Mouse (Mus musculus): ENCODE results near the gene Cyp4a32. TPM values are rescaled to one million over a fixed set of nuclear protein-coding genes. Genes with fewer than 3 reads are reported as not detected.
A peak's percentile ranks its signal among the peaks of the same experiment; 100 is the strongest.
"Not testable (repeated sequence)": the region's sequence is repeated elsewhere in the genome, so short reads cannot be mapped to it uniquely, and the experiment has no call there.

Cyp4a32 gene
- 0.26 TPM in 1 of 2 replicates, not detected in the other for polyA plus RNA-seq (2015; fragmentation: Nextera tagmentation; extraction: Ambion mirVana)

GRCm38 (mm10) chr4:115600611-115601010 is at the start of gene Cyp4a32:
TSS of gene Cyp4a32 (plus strand) at chr4:115600969.
- H3K9ac ChIP-seq; H3K27me3 ChIP-seq; H3K4me2 ChIP-seq; H3K9me3 ChIP-seq (replicated peaks); H3K36me3 ChIP-seq; H3K4me1 ChIP-seq; ATAC-seq (replicated peaks; ENCODE audit: low FRiP score); H3K27ac ChIP-seq; H3K4me3 ChIP-seq (replicated peaks): not testable (repeated sequence)
- WGBS: 93% methylated on average over 8 of the region's 8 CpGs

GRCm38 (mm10) chr4:115552726-115553125 is 48.0 kb upstream of the Cyp4a32 start:
- H3K36me3 ChIP-seq: no peaks in the 10 kb centered on the region
- no peak overlapping the region for H3K4me3 ChIP-seq (replicated peaks)
- no peaks in the 10 kb centered on the region for H3K4me1 ChIP-seq
- no peaks in the 10 kb centered on the region for H3K9me3 ChIP-seq (replicated peaks)
- WGBS: 88% methylated on average over 3 of the region's 3 CpGs
- no peak for ATAC-seq (replicated peaks; ENCODE audit: low FRiP score)
- no peaks in the 10 kb centered on the region for H3K27me3 ChIP-seq
- H3K4me2 ChIP-seq: no peak overlapping the region
- no peak overlapping the region for H3K9ac ChIP-seq
- H3K27ac ChIP-seq: no peak overlapping the region

GRCm38 (mm10) chr4:115555513-115555912 is 45.3 kb upstream of the Cyp4a32 start:
- Histone ChIP-seq H3K4me1 (no peaks in the 10 kb centered on the region), H3K4me2 (no peak overlapping the region), H3K4me3 (replicated peaks) (no peak overlapping the region), H3K27ac (no peak overlapping the region), H3K36me3 (no peaks in the 10 kb centered on the region), H3K9me3 (replicated peaks) (no peaks in the 10 kb centered on the region), H3K9ac (no peak overlapping the region), H3K27me3 (no peaks in the 10 kb centered on the region)
- 64% methylated on average over 2 of the region's 2 CpGs for WGBS
- ATAC-seq (replicated peaks; ENCODE audit: low FRiP score): no peak

GRCm38 (mm10) chr4:115557861-115558561 is 42.8 kb upstream of the Cyp4a32 start:
- Histone ChIP-seq H3K36me3 (no peaks in the 10 kb centered on the region), H3K4me1 (no peaks in the 10 kb centered on the region), H3K9ac (no peak overlapping the region), H3K4me2 (no peak overlapping the region), H3K9me3 (replicated peaks) (no peaks in the 10 kb centered on the region), H3K4me3 (replicated peaks) (no peak overlapping the region), H3K27ac (no peak overlapping the region), H3K27me3 (no peaks in the 10 kb centered on the region)
- ATAC-seq (replicated peaks; ENCODE audit: low FRiP score): no peak
- 62% methylated on average over 4 of the region's 4 CpGs for WGBS

GRCm38 (mm10) chr4:115561236-115561635 is 39.5 kb upstream of the Cyp4a32 start:
- H3K9ac ChIP-seq; H3K9me3 ChIP-seq (replicated peaks); H3K4me3 ChIP-seq (replicated peaks); H3K4me2 ChIP-seq; ATAC-seq (replicated peaks; ENCODE audit: low FRiP score); H3K27ac ChIP-seq; H3K36me3 ChIP-seq; H3K27me3 ChIP-seq; H3K4me1 ChIP-seq: not testable (repeated sequence)
- WGBS: 56% methylated on average over 5 of the region's 5 CpGs

- no peak within 1 kb of the TSS for H3K9ac ChIP-seq
- no peaks in the 10 kb centered on the region for H3K4me1 ChIP-seq
- H3K4me2 ChIP-seq: no peak within 1 kb of the TSS
- H3K27me3 ChIP-seq: no peaks in the 10 kb centered on the region
- H3K9me3 ChIP-seq (replicated peaks): no peaks in the 10 kb centered on the region
- H3K4me3 ChIP-seq (replicated peaks): peak within 1 kb of the TSS; percentile 14; the same call in 1 of the 2 replicates
- H3K36me3 ChIP-seq: no peaks in the 10 kb centered on the region
- 84% methylated on average over 3 of the region's 3 CpGs for WGBS
- no peak for ATAC-seq (replicated peaks; ENCODE audit: low FRiP score)
- H3K27ac ChIP-seq: no peak within 1 kb of the TSS
Observed at GRCm38 (mm10) chr4:115563401-115563800, 37.4 kb upstream of the Cyp4a32 start, which contains the start of gene Cyp4a31. TSS of gene Cyp4a31 (plus strand) at chr4:115563649.

GRCm38 (mm10) chr4:115564469-115565225 is 36.1 kb upstream of the Cyp4a32 start:
- not testable (repeated sequence) for H3K4me3 ChIP-seq (replicated peaks); H3K4me2 ChIP-seq; H3K9ac ChIP-seq; H3K9me3 ChIP-seq (replicated peaks); H3K36me3 ChIP-seq; H3K27ac ChIP-seq; H3K4me1 ChIP-seq; H3K27me3 ChIP-seq; ATAC-seq (replicated peaks; ENCODE audit: low FRiP score)
- 79% methylated on average over 6 of the region's 6 CpGs for WGBS

GRCm38 (mm10) chr4:115575255-115575654 is 25.5 kb upstream of the Cyp4a32 start:
- no peak for ATAC-seq (replicated peaks; ENCODE audit: low FRiP score)
- H3K27ac ChIP-seq: no peak overlapping the region
- H3K27me3 ChIP-seq: no peaks in the 10 kb centered on the region
- H3K36me3 ChIP-seq: no peaks in the 10 kb centered on the region
- H3K4me3 ChIP-seq (replicated peaks): no peak overlapping the region
- H3K9ac ChIP-seq: no peak overlapping the region
- H3K4me1 ChIP-seq: no peaks in the 10 kb centered on the region
- H3K4me2 ChIP-seq: no peak overlapping the region
- no peaks in the 10 kb centered on the region for H3K9me3 ChIP-seq (replicated peaks)
- 81% methylated on average over 3 of the region's 3 CpGs for WGBS

- WGBS: 84% methylated on average over 2 of the region's 2 CpGs
- no peak overlapping the region for H3K27ac ChIP-seq
- no peaks in the 10 kb centered on the region for H3K4me1 ChIP-seq
- no peak overlapping the region for H3K9ac ChIP-seq
- H3K4me2 ChIP-seq: no peak overlapping the region
- H3K9me3 ChIP-seq (replicated peaks): no peaks in the 10 kb centered on the region
- H3K36me3 ChIP-seq: no peaks in the 10 kb centered on the region
- H3K27me3 ChIP-seq: no peaks in the 10 kb centered on the region
- ATAC-seq (replicated peaks; ENCODE audit: low FRiP score): no peak
- no peak overlapping the region for H3K4me3 ChIP-seq (replicated peaks)
Observed at GRCm38 (mm10) chr4:115575776-115576175, 25.0 kb upstream of the Cyp4a32 start.

- Histone ChIP-seq H3K27me3 (no peaks in the 10 kb centered on the region), H3K4me2 (no peak overlapping the region), H3K27ac (no peak overlapping the region), H3K4me3 (replicated peaks) (no peak overlapping the region), H3K36me3 (no peaks in the 10 kb centered on the region), H3K4me1 (no peaks in the 10 kb centered on the region), H3K9me3 (replicated peaks) (no peaks in the 10 kb centered on the region), H3K9ac (no peak overlapping the region)
- ATAC-seq (replicated peaks; ENCODE audit: low FRiP score): 0 out of 2 replicates have a peak, but pooled peaks have one; percentile 40
Observed at GRCm38 (mm10) chr4:115583036-115583435, 17.7 kb upstream of the Cyp4a32 start.

GRCm38 (mm10) chr4:115596357-115596756 is 4.4 kb upstream of the Cyp4a32 start:
- no peak overlapping the region for H3K4me3 ChIP-seq (replicated peaks)
- WGBS: 83% methylated on average over 1 of the region's 1 CpGs
- H3K9ac ChIP-seq: no peak overlapping the region
- no peak for ATAC-seq (replicated peaks; ENCODE audit: low FRiP score)
- no peaks in the 10 kb centered on the region for H3K27me3 ChIP-seq
- no peaks in the 10 kb centered on the region for H3K4me1 ChIP-seq
- no peaks in the 10 kb centered on the region for H3K9me3 ChIP-seq (replicated peaks)
- no peak overlapping the region for H3K27ac ChIP-seq
- H3K4me2 ChIP-seq: no peak overlapping the region
- no peaks in the 10 kb centered on the region for H3K36me3 ChIP-seq

GRCm38 (mm10) chr4:115596824-115597336 is 3.9 kb upstream of the Cyp4a32 start:
- no peaks in the 10 kb centered on the region for H3K4me1 ChIP-seq
- no peak overlapping the region for H3K9ac ChIP-seq
- no peak overlapping the region for H3K27ac ChIP-seq
- WGBS: 62% methylated on average over 2 of the region's 2 CpGs
- H3K9me3 ChIP-seq (replicated peaks): no peaks in the 10 kb centered on the region
- ATAC-seq (replicated peaks; ENCODE audit: low FRiP score): no peak
- no peak overlapping the region for H3K4me3 ChIP-seq (replicated peaks)
- H3K4me2 ChIP-seq: no peak overlapping the region
- no peaks in the 10 kb centered on the region for H3K27me3 ChIP-seq
- H3K36me3 ChIP-seq: no peaks in the 10 kb centered on the region
